Mouse (Mus musculus) cerebellum, postnatal 10 days (tissue): ENCODE measurements around the gene Ikzf3.
A peak's percentile ranks its signal among the peaks of the same experiment; 100 is the strongest.

Experiments used
- DNase-seq, 2 experiments: peaks; one replicate each; pipeline ENCODE4 v3.0.0; 2021; ENCODE audit warnings: mixed read lengths in 2 of 2

The Ikzf3 gene

GRCm38 (mm10) chr11:98545711-98546231 lies at the start of gene Ikzf3:
TSS of gene Ikzf3 (minus strand) at chr11:98546031.
- DNase-seq, result peak; percentile 38 to 50

DNA sequence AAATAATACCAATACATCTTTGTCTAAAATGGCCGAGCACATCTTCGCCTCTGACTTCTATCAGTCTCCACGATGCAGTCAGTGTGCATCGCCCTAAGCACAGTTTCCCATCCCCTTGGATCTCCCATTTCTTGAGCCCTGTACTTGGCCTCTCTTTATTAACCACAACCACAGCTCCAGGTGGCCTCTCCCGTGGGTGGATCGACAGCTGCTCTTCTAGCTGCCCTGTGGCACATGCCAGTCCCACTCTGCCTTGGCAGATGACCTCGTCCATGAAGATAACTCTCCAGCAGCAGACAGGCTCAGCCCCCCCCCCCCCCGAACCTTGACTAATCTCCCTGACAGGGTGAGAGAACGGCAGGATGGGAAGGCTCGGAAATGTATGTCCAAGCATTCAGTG lies 49.6 kb upstream of the Ikzf3 start:
- DNase-seq, result no peak

DNA sequence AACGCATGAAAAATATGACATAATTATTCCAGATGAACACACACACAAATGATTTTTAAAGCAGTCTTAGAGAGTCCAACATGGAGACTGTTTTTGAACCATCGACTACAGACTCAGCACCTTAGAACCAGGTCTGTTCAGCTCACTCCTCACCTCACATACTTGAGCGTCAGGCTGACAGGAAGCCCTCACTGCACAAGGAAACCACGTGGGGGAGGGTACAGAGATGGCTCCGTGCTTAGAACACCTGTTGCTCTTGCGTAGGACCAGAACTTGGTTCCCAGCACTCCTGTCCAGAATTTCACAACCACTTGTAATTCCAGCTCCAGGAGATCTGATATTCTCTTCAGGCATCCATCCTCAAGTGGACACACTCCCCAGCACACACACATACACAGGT lies 49.2 kb upstream of the Ikzf3 start:
- DNase-seq, result no peak

- DNase-seq, result peak; percentile 75 to 80
These were observed 45.0 kb upstream of the Ikzf3 start for GRCm38 (mm10) chr11:98590548-98591445.

DNA sequence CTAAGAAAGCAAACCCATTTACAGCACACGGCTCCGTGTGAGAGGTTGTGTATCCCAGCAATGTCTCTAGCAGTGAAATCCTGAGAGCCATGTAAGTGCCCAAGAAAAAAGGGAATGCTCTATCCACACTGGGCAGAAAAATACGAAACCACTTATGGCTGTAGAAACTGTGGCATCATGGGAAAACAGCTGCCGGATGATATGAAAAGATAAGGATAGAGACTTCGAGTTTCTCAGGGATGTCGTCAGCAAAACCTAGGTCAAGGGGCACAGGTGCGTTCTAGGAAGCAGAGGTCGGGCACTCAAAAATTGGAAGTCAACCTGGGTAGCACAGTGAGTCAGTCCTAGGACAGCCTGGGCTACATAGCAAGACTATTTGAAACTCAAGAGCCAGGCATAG lies 43.5 kb upstream of the Ikzf3 start:
- no peak for DNase-seq

DNA sequence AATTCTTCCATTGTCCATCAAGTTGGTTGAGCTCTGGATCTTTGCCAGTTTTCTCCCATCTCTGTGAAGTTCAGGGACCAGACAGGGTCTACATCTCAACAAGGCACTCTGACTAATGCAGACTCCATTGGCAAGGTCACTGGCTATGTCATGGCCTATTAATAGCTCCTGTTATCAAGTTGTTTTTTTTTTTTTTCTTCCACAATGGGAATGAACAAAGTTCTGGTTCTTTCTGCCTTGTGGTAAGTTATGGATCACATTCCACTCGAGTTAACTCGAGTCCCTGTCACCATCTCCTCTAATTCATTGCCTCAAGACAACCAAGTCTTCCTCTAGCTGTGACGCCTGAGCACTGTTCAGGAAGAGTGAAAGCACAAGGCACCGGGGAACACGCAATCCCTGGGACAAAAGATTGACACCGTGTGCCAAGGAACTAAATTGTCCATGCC lies 43.0 kb upstream of the Ikzf3 start:
- peak in 1 of 2 experiments; percentile 47 for DNase-seq

GRCm38 (mm10) chr11:98587684-98588546 lies 42.1 kb upstream of the Ikzf3 start:
- peak; percentile 71 to 76 for DNase-seq

DNA sequence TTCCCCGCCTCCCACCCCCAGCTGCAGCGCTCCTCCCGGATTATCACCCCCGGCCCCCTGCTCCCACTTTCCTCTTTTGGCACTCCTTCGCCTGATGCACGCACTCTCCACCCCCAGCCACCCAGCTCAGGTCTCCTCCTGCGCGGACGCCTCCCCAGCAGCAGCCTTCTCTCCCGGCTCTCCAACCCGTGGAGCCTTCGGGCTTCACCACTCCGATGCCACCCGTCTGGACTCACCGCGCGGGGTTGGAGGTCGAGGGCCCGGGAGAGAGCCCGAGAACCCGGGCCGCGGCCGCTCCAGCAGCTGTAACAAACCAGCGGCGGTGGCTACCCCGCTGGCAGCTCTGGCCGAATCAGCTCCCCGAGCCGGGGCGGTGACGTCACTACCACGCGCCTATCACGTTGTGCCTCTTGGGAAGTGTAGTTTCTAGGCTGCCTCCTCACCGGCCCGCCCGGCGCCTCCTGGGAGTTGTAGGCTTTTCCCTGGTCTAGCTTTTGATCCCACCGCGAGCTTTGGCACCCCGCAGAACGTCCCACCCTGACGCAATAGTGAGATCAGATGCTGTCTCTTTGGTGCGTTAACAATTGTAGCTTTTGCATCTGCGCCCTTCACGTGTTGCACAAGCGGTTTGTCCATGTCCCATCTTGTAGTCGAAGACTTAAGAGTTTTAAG lies 41.2 kb upstream of the Ikzf3 start, which contains the start of gene Ormdl3:
Ormdl3 (minus strand) TSS at position 477 of the 672 bp plus-strand sequence.
- DNase-seq, result peak; percentile 100

- peak in 1 of 2 experiments; percentile 63 for DNase-seq
These were observed 40.5 kb upstream of the Ikzf3 start for GRCm38 (mm10) chr11:98586087-98586891.

DNA sequence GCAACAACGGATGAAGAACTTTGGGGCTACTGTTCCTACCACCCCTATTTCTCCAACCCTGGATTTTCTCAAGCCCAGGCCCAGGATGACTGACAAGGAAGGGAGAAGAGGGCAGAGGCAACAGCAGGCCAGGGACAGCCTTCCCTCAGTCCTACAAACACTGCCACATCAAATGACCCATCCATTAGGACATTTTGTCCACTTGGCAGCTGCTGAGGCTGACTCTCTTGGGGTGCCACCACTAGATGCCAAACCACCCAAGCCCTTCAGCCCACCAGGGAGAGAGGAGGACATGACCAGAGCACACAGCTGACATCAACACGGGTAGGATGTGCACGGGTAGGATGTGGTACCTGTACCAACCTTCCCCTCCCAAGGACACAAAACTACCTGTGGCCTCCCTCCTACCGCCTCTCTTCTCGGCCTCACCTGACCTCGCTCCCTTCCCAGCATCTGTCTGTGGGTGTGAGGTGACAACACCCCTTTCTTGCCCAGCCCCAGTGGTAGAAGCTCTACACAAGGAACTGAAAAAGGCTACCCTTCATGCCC lies 38.9 kb upstream of the Ikzf3 start:
- DNase-seq, result no peak

DNA sequence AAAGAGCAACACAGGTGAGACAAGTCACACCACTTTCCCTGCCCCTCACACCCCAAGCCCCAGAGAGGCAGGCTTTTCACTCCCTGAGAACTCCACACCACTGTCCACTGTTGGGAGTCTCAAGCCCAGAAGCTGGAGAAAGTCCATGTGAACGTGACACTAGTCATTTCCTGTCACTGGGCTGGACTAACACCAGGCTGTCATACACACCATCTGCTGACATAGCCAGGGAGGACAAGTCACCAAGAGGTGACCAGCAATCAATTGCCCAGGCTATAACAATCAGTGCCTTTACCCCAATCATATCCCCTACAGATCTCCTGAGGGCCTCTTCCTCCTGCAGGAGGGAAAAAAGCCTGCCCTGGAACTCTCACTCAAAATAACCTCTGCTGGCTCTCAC lies 38.3 kb upstream of the Ikzf3 start:
- no peak for DNase-seq

GRCm38 (mm10) chr11:98583571-98583970 lies 37.7 kb upstream of the Ikzf3 start:
- DNase-seq, result no peak

DNA sequence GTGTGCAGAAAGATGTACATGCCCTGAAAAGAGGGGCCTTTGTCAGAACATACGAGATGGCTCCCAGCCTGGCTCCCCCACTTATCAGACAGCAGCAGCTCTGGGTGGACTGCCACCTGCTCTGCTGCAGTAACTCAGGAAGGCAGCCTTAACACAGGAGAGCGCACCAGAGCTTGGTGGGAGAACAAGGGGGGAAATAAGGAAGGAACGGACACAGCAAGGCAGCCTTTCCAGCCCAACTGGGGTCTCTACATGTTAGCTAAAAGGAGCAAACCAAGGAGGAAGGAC lies 37.4 kb upstream of the Ikzf3 start:
- no peak for DNase-seq

DNA sequence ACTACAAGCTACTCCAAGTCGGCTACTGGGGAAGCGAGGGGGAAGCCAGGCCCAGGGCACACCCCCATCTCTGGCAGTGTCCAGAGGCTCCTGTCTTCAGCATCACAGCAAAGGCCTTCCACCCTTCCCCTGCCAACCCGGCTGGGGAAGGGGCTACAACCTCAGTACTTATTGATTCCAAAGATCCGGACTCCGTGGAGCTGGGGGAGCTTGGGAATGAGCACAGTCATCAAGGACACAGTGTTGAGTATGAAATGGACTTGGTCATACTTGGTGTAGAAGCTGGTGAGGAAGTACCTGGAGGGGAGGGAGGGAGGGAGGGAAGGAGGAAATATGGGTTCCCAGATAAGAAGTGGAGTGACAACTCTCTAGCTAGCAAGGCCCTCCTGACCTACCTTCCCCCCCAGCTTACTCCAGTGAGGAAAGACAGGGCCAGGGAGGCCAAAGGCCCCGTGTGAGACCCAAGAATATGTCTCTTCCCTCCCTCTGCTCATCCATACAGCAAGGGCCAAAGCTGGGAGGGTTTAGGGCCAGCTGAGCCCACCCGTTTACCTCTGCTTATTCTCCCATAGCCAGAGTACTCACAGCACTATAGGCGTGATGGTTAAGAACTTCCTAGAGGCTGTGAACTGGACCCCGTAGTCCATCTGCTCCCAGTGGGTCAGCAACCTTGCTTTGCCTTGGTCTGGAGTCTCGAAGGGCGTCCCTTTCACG lies 36.9 kb upstream of the Ikzf3 start:
- no peak for DNase-seq

- DNase-seq, result no peak
These were observed 36.2 kb upstream of the Ikzf3 start for GRCm38 (mm10) chr11:98582030-98582388.

GRCm38 (mm10) chr11:98581286-98582029 lies 35.6 kb upstream of the Ikzf3 start:
- DNase-seq, result no peak

GRCm38 (mm10) chr11:98580301-98581121 lies 34.7 kb upstream of the Ikzf3 start:
- no peak for DNase-seq

GRCm38 (mm10) chr11:98577776-98578175 lies 31.9 kb upstream of the Ikzf3 start:
- DNase-seq, result peak in 1 of 2 experiments; percentile 36

DNA sequence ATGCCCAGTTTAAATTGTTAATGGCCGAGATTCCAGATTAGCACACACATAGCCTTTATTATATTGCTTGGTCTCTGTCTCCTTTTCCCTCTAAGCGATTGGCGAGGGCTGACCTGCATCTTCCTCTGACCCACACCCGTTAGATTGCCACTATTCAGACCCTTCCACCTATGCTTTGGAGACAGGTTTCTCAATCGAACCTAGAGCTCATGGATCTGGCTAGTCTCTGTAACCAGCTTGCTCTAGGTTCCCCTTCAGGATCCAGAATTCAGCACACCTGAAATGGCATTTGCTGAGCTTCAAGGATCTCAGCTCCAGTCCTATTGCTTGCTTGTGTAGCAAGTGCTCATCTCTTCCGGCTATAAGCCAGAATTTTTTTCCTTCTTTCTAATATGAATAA lies 23.6 kb upstream of the Ikzf3 start:
- no peak for DNase-seq
